Mouse (Mus musculus) spleen, adult 10 weeks (tissue): ENCODE measurements around the gene Spdef. TPM values are rescaled to one million over a fixed set of nuclear protein-coding genes. Genes with fewer than 3 reads are reported as not detected.

Source experiments
- polyA plus RNA-seq: library from polyadenylated mRNA; stranded (reverse); fragments of 350-450 nt; fragmentation: Illumina TruSeq; extraction: RNeasy Lipid Tissue Mini Kit (QIAGEN cat#74804); gene quantifications from one replicate; pipeline ENCODE4 v1.2.3, GENCODE M21; 2015; ENCODE audit warnings: low replicate concordance; ENCODE audit not compliant: insufficient read depth

Spdef gene
- not detected for polyA plus RNA-seq

DNA sequence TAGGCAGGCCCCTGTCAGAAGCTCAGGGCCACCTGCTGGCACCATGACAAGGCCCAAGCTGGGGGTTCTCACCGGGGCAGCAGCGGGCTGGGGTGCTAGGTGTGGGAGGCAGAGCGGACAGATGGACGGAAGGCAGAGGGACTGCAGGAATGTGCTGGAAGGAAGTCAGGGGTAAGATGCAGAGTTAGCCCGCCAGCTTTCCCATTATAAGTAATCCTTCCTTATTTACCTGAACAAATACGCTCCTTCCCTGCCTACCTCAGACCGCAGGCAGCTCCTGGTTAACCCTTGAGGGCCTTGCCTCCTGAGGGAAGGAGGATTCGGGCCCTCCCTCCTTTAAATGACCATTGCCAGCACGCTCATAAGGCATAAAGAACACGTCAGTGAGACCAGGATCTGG is at the start of gene Spdef:
TSS of gene Spdef (minus strand) at position 186 of the 400 bp plus-strand sequence.

Other genes with a start within 250 kb of the Spdef start
- not detected for gene Grm4, start 207.6 kb downstream of the Spdef start, polyA plus RNA-seq
- 38.2 TPM for gene Hmga1, start 172.5 kb downstream of the Spdef start, polyA plus RNA-seq
- gene AI413582, start 163.2 kb downstream of the Spdef start, polyA plus RNA-seq, result 26.7 TPM
- gene Nudt3, start 105.5 kb downstream of the Spdef start, polyA plus RNA-seq, result 60.1 TPM
- not detected for gene RPS10-NUDT3, start 93.7 kb downstream of the Spdef start, polyA plus RNA-seq
- 1,390 TPM for gene Rps10, start 92.3 kb downstream of the Spdef start, polyA plus RNA-seq
- 11.6 TPM for gene Pacsin1, start 73.4 kb downstream of the Spdef start, polyA plus RNA-seq
- 80.9 TPM for gene D17Wsu92e, start 91.7 kb upstream of the Spdef start, polyA plus RNA-seq
- gene Snrpc, start 109.2 kb upstream of the Spdef start, polyA plus RNA-seq, result 59.0 TPM
- 3.2 TPM for gene Uhrf1bp1, start 127.5 kb upstream of the Spdef start, polyA plus RNA-seq
- gene Anks1, start 180.4 kb upstream of the Spdef start, polyA plus RNA-seq, result 7.5 TPM
- 52.1 TPM for gene Taf11, start 180.9 kb upstream of the Spdef start, polyA plus RNA-seq